Mouse (Mus musculus) R1 (cell line): ENCODE measurements around the gene Scfd1.

Experiments used
- DNase-seq: peaks from one replicate; pipeline ENCODE4 v3.0.0-alpha.2; 2018; ENCODE audit warnings: low read depth, low spot score

Gene Scfd1

GRCm38 (mm10) chr12:51377003-51377887 lies at the start of gene Scfd1:
Scfd1 (plus strand) TSS chr12:51377510.
- peak; percentile 95 for DNase-seq

- no peak for DNase-seq
Measured at GRCm38 (mm10) chr12:51337014-51337413, 40.3 kb upstream of the Scfd1 start.

GRCm38 (mm10) chr12:51346121-51346520 lies 31.2 kb upstream of the Scfd1 start:
- peak; percentile 92 for DNase-seq

- peak; percentile 97 for DNase-seq
Measured at GRCm38 (mm10) chr12:51347988-51348697, 29.2 kb upstream of the Scfd1 start, which contains the start of gene G2e3. G2e3 (plus strand) TSS chr12:51348061.

GRCm38 (mm10) chr12:51348698-51348998 lies 28.7 kb upstream of the Scfd1 start:
- DNase-seq, result no peak

GRCm38 (mm10) chr12:51355296-51355695 lies 22.0 kb upstream of the Scfd1 start:
- no peak for DNase-seq

DNA sequence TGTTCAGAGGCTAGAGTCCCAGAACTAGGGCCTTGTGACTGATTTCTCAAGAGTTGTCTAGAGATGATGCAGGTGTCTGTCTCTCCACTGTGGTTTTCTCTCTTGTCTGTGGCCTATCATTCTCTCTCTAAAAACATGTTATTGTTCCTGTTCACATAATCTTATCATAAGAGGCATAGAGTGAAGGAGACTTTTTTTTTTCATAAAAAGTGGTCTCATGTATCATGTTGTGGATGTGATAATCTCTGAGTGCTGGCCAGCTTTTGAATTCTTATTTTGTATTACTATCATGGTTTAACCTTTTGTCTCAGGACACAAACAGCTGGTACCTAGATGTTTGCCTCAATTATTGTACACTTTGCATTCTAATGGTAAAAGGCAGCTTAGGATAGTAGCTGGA lies 16.0 kb upstream of the Scfd1 start:
- DNase-seq, result no peak

- no peak for DNase-seq
Measured at GRCm38 (mm10) chr12:51362898-51363297, 14.4 kb upstream of the Scfd1 start.

DNA sequence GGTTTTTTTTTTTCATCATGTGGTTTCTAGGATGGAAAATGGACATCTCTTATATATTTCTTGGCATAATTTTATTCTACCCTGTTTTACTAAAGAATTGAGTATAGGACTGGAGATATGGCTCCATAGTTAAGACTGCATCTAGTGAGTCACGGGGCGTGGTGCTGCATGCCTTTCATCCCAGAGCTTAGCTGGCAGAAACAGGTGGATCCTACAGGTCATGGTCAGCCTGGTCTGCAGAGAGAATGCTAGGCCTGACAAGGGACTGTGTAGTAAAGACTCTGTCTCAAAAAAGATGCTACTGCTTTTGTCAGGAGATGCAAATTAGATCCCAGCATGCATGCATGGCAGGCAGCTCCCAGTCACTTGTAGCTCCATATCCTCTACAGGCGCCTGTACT lies 8.8 kb upstream of the Scfd1 start:
- no peak for DNase-seq

- no peak for DNase-seq
Measured at GRCm38 (mm10) chr12:51377888-51378190, 529 bp downstream of the Scfd1 start.

GRCm38 (mm10) chr12:51399871-51400270 lies 22.6 kb downstream of the Scfd1 start:
- no peak for DNase-seq

- peak; percentile 55 for DNase-seq
Measured at GRCm38 (mm10) chr12:51402060-51402698, 24.9 kb downstream of the Scfd1 start.

GRCm38 (mm10) chr12:51403987-51404586 lies 26.8 kb downstream of the Scfd1 start:
- DNase-seq, result peak; percentile 21

DNA sequence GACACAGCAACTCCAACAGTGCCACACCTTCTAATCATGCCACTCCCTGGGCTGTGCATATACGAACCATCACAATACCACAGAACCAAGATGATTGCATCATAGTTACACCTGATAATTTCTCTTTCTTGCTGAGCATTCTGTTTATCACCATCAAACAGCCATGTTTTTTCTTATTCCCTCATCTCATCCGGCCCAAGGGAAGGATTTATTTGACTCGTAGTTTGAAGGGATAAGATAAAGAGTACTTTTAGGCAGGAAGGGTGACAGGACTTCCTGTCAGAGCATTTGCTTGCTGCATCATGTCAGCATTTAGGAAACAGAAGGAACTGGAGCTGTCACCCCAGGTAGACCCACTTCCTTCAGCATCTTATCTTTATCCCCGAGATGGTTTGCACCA lies 34.1 kb downstream of the Scfd1 start:
- peak; percentile 6 for DNase-seq

GRCm38 (mm10) chr12:51437541-51437940 lies 60.2 kb downstream of the Scfd1 start:
- peak; percentile 51 for DNase-seq

- no peak for DNase-seq
Measured at GRCm38 (mm10) chr12:51438311-51438710, 61.0 kb downstream of the Scfd1 start.

DNA sequence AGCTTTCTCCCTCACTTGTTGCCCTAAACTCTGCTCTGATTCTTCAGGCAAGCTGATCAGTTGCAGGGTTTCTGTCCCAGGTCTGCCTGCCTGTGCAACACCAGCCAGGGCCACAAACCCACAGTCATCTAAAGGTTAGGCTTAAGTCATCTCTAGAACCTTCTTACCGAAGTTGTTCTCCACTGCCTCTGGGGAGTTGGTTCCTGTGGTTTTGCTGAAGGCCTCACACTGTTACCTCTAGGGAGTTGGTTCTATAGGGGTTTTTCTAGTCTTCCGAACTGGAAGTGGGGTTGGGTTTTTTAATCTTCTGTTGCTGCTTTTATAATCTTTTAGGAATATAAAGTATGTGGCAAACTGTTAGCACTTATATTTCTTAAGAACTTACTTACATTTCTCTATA lies 72.0 kb downstream of the Scfd1 start:
- no peak for DNase-seq

- DNase-seq, result no peak
Measured at GRCm38 (mm10) chr12:51470881-51471280, 93.6 kb downstream of the Scfd1 start.

DNA sequence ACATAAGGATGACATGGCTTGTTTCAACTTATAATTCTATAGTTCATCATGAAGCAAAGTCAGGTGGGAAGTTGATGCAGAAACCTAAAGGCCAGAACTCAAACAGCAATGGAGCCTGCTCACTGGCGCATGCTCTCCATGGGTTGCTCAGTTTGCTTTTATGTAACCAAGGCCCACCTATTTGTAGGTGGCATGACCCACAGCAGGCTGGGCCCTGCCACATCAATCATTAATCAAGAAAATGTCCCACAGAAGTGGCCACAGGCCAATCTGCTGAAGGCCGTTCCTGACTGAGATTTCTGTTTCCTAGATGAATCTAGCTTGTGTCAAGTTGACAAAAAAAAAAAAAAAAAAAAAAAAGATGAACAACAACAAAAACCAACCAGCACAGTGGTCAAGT lies 103.9 kb downstream of the Scfd1 start:
- no peak for DNase-seq

- no peak for DNase-seq
Measured at GRCm38 (mm10) chr12:51492040-51492439, 114.7 kb downstream of the Scfd1 start.

DNA sequence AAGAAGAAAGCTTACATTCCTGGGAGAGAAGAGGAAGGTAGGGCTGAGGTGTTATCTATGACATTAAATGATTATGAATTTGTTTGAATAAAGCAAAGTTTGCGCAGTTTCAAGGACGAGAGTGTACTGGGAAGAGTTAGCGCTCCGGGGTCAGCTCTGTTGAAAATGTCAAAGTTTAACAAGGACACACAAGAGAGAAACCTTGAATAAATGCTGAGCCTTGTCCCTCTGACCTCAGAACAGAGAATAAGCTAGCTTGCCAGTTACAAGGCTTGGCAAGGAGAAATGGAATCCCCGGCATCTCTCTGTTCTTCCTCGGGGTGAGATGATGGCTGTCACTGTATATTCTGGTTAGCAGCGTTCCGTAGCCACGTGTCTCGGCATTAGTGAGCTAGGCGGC lies 116.2 kb downstream of the Scfd1 start:
- DNase-seq, result no peak

GRCm38 (mm10) chr12:51494641-51495040 lies 117.3 kb downstream of the Scfd1 start:
- no peak for DNase-seq
